Mouse (Mus musculus) large intestine, adult 2 months (tissue): ENCODE measurements around the gene Gm10436. TPM values are rescaled to one million over a fixed set of nuclear protein-coding genes. Genes with fewer than 3 reads are reported as not detected.
"Not testable (repeated sequence)": the region's sequence is repeated elsewhere in the genome, so short reads cannot be mapped to it uniquely, and the experiment has no call there.

Experiments used
- DNase-seq: peaks from one replicate; pipeline ENCODE4 v3.0.0-alpha.2; 2012; ENCODE audit warnings: low read depth, low spot score
- WGBS: fragments of 180-500 bp; shearing (Covaris S2); methylation state at CpG from one replicate; pipeline ENCODE4 v1.1.7; 2018; 5-methylcytosine and 5-hydroxymethylcytosine counted together
- polyA plus RNA-seq: library from polyadenylated mRNA; depleted of rRNA; stranded (reverse); fragments of >200 nt; gene quantifications from 2 replicates; pipeline ENCODE4 v1.2.3, GENCODE M21; 2012; rRNA removed

Gene Gm10436
- polyA plus RNA-seq, result not detected in 2 replicates

DNA sequence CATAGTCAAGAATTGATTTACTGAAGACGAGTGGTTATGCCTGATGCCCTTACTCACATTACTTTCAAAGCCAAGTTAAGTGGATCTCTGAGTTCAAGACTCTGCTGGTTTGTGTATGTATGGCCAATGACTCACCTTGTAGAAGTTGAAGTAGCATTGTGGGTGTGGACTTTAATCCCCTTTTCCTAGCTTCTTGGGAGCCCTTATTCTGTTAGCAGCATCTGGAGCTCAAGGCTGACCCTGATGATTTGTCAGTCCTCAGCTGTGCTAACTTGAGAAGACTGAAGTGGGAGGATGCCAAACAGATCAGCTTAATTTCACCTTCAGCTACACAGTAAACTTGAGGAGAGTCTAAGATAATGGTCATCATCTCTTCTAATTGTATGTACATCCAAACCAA is at the start of gene Gm10436:
Gene Gm10436, minus strand, starts transcription at position 101 of the 400 bp plus-strand sequence.
- WGBS, result 87% methylated on average over 1 of the region's 1 CpGs
- DNase-seq, result not testable (repeated sequence)

DNA sequence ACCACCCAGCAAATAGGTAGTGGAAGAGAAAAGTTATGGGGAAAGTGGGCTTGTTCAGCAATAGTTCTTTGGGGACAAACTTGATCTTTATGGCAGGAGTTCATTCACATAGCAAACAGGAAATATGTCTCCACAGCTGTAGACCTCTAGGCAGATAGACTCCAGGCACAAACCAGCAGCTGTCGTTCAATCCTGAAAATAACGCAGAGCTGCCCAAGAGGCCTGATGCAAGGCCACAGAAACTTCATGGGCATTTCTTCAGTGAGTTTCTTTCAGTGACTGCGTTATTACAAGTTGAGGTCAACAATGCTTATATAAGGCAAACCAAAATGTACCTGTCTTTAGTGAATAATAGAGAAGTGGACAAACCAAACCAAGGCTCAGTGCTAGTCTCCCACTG is 37.5 kb upstream of the Gm10436 start:
- DNase-seq, result no peak
- 88% methylated on average over 3 of the region's 3 CpGs for WGBS

DNA sequence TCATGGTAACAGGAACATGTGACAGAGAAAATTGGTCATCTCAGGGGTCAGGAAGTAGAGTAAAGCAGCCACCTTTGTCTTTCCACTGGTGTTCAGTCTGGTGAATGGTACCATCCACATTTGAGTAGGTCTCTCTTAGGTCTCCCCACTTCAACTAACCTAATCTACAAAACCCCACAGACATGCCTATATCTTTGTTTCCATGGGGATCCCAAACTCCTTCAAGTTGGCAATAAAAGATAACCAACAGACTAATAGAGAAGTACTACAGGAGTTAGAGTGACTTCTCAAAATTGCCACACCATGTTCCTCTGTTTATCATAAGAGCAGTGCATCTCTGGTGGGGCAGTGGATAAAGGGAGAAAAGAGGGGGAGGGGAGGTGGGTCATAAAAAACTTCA is 36.2 kb upstream of the Gm10436 start:
- DNase-seq, result not testable (repeated sequence)

DNA sequence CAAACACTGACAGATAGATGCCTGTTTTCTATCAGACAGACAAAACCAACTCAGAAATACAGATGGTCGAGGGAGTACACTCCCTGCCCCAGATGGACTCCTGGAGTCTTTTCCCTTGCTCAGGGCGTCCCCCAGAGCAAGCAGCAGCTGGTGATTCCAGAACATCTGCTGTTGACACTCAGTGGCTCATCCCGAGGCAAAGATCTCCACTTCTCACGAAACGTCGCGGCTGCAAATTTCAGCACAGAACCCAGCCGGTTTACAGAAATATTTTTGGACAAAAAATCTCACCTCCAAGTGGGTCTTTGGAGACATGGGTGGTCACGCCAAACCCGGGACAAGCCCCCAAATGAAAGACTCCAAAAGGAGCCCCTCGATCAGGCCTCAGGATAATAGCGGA is 32.7 kb upstream of the Gm10436 start:
- no peak for DNase-seq
- 85% methylated on average over 12 of the region's 12 CpGs for WGBS

DNA sequence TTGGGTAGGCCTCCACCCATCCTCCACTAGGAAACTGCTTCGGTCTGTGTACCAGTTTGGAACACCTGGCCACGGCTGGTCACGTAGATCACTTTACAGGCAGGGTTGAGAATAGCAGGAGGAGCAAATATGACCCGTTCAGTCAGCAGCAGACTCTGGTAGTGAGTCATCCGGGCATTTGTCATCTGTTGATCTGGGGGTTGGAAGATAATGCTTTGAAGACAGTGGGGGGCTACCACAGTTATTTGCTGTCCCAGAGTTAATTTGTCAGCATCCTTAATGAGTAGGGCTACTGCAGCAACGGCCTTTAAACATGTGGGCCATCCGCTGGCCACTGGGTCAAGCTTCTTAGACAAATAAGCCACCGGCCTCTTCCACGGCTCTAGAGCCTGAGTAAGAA is 29.6 kb upstream of the Gm10436 start:
- WGBS, result 82% methylated on average over 9 of the region's 9 CpGs
- DNase-seq, result not testable (repeated sequence)

DNA sequence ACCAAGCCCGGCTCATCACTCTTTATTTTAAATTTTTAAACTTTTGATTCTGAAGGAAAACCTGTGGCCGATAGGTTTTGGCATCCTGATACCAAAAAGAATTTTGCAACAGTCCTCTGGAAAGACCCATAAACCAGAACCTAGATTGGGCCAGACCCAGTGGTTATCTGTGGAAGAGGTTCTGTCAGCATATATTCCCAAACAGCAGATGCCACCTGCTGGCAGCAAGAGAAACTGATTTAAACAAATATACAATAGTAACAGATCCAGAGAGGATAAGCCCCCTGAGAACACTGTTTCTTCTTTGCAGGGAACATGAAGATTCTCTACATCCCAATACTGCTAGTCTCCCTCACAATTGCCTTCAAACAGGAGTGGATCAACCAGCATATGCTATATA is 20.9 kb upstream of the Gm10436 start:
- no peak for DNase-seq
- WGBS, result 90% methylated on average over 2 of the region's 2 CpGs

Other genes with a start within 250 kb of the Gm10436 start
- not detected in 2 replicates for gene Gm2042, start 228.0 kb downstream of the Gm10436 start, polyA plus RNA-seq
- gene Gm2075, start 170.3 kb downstream of the Gm10436 start, polyA plus RNA-seq, result not detected in 2 replicates
- gene Gm6803, start 163.3 kb downstream of the Gm10436 start, polyA plus RNA-seq, result not detected in 2 replicates
- gene Gm2056, start 155.1 kb downstream of the Gm10436 start, polyA plus RNA-seq, result not detected in 2 replicates
- gene Gm16368, start 98.4 kb downstream of the Gm10436 start, polyA plus RNA-seq, result not detected in 2 replicates
- gene Gm8332, start 68.0 kb upstream of the Gm10436 start, polyA plus RNA-seq, result not detected in 2 replicates
- gene Gm5662, start 92.4 kb upstream of the Gm10436 start, polyA plus RNA-seq, result not detected in 2 replicates
- gene Gm5039, start 141.9 kb upstream of the Gm10436 start, polyA plus RNA-seq, result not detected in 2 replicates
- gene Adck1, start 178.4 kb upstream of the Gm10436 start, polyA plus RNA-seq, result 11.7 and 14.3 TPM in 2 replicates